Mouse (Mus musculus) hindbrain, embryonic 12.5 days (tissue): ENCODE data around the gene Tcf23. TPM values are rescaled to one million over a fixed set of nuclear protein-coding genes. Genes with fewer than 3 reads are reported as not detected.

Experiments
- ATAC-seq: fragments of 200-750 bp; cut with Nextera tagmentation; 2 replicates; pipeline ENCODE4 v1.8.0; 2017; ENCODE audit warnings: moderate TSS enrichment; ENCODE audit not compliant: low FRiP score
- H3K27ac ChIP-seq: fragments of 300-500 bp; sonication (generic); 2 replicates; pipeline ENCODE4 v1.5.1; 2016; ENCODE audit warnings: mild to moderate bottlenecking
- H3K27me3 ChIP-seq: fragments of 300-500 bp; sonication (generic); 2 replicates; pipeline ENCODE4 v1.6.1; 2016; ENCODE audit warnings: mild to moderate bottlenecking
- H3K36me3 ChIP-seq: fragments of 300-500 bp; sonication (generic); 2 replicates; pipeline ENCODE4 v1.6.1; 2016; ENCODE audit warnings: mild to moderate bottlenecking
- H3K4me1 ChIP-seq: fragments of 300-500 bp; sonication (generic); 2 replicates; pipeline ENCODE4 v1.6.1; 2016
- H3K4me2 ChIP-seq: fragments of 300-500 bp; sonication (generic); replicated peaks from 2 replicates; pipeline ENCODE4 v1.6.1; 2016; ENCODE audit warnings: mild to moderate bottlenecking
- H3K4me3 ChIP-seq: fragments of 300-500 bp; sonication (generic); 2 replicates; pipeline ENCODE4 v1.5.1; 2016; ENCODE audit warnings: mild to moderate bottlenecking
- H3K9ac ChIP-seq: fragments of 300-500 bp; sonication (generic); 2 replicates; pipeline ENCODE4 v1.6.1; 2016; ENCODE audit warnings: mild to moderate bottlenecking, moderate library complexity
- H3K9me3 ChIP-seq: fragments of 300-500 bp; sonication (generic); replicated peaks from 2 replicates; pipeline ENCODE4 v1.6.1; 2016; ENCODE audit warnings: mild to moderate bottlenecking
- WGBS: fragments of 180-500 bp; shearing (Covaris S2); methylation state at CpG from one replicate; pipeline ENCODE4 v1.1.7; 2016; 5-methylcytosine and 5-hydroxymethylcytosine counted together
- polyA plus RNA-seq: library from polyadenylated mRNA; unstranded; fragments of >200 nt; fragmentation: Nextera tagmentation; extraction: Ambion mirVana; gene quantifications from 2 replicates; pipeline ENCODE4 v1.2.1, GENCODE M21; 2016

The Tcf23 gene
- polyA plus RNA-seq, 1 experiment from 2014 or later = not detected

GRCm38 (mm10) chr5:30952551-30952950, 15.9 kb upstream of the Tcf23 start:
- Histone ChIP-seq H3K4me1 (peaks cover 17% of the 10 kb centered on the region), H3K27ac (no peak overlapping the region), H3K4me2 (no peak overlapping the region), H3K36me3 (peaks cover 45% of the 10 kb centered on the region), H3K27me3 (peaks cover 5% of the 10 kb centered on the region; the same call in 1 of the 2 replicates), H3K9me3 (no peaks in the 10 kb centered on the region), H3K9ac (no peak overlapping the region), H3K4me3 (no peak overlapping the region)
- 89% methylated on average over 5 of the region's 5 CpGs for WGBS
- no peak for ATAC-seq

DNA sequence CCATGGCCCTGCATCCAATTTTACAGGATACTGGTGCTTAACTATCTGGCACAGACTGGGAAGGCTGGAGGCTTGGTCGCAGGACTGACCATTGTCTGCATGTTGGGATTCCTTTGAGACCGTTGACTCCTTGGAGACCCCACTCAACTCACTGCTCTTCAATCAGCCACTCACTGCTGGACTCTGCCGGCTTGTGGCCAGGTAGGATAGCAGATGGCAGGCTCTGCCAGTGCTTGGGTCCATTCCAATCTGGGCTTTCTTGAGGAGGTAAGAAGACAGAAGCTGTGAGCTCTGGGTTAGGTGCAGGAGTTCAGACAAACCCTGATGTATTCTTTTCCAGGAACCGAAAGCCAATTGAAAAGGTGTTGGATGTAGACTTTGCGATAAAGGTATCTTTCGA, 14.4 kb upstream of the Tcf23 start:
- Histone ChIP-seq H3K4me1 (peaks cover 31% of the 10 kb centered on the region), H3K4me2 (no peak overlapping the region), H3K4me3 (no peak overlapping the region), H3K27ac (no peak overlapping the region), H3K9ac (no peak overlapping the region), H3K27me3 (no peaks in the 10 kb centered on the region), H3K9me3 (no peaks in the 10 kb centered on the region), H3K36me3 (peaks cover 55% of the 10 kb centered on the region)
- no peak for ATAC-seq
- WGBS = 97% methylated on average over 6 of the region's 6 CpGs

DNA sequence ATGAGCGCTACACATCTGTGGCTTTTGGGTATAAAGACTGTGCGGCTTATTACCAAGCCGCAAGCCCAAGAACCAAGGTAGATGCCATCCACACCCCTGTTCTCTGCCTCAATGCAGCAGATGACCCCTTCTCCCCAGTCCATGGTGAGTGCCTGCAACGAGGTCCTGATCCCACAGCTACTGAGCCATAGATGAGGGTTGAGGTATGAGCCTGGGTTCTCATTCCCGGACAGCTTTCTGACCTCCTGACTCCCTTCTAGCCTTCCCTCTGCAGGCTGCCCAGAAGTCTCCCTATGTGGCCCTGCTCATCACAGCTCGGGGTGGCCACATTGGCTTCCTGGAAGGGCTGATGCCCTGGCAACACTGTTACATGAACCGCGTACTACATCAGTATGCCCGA, 13.9 kb upstream of the Tcf23 start:
- H3K9me3 ChIP-seq = no peaks in the 10 kb centered on the region
- H3K9ac ChIP-seq = no peak overlapping the region
- H3K4me3 ChIP-seq = no peak overlapping the region
- 95% methylated on average over 9 of the region's 9 CpGs for WGBS
- peaks cover 55% of the 10 kb centered on the region for H3K36me3 ChIP-seq
- ATAC-seq = no peak
- H3K4me1 ChIP-seq = peaks cover 30% of the 10 kb centered on the region
- no peak overlapping the region for H3K4me2 ChIP-seq
- H3K27ac ChIP-seq = no peak overlapping the region
- no peaks in the 10 kb centered on the region for H3K27me3 ChIP-seq

GRCm38 (mm10) chr5:30955751-30956150, 12.7 kb upstream of the Tcf23 start:
- no peak overlapping the region for H3K27ac ChIP-seq
- ATAC-seq = no peak
- H3K9ac ChIP-seq = no peak overlapping the region
- no peaks in the 10 kb centered on the region for H3K27me3 ChIP-seq
- peaks cover 55% of the 10 kb centered on the region for H3K36me3 ChIP-seq
- no peak overlapping the region for H3K4me3 ChIP-seq
- WGBS = 98% methylated on average over 6 of the region's 6 CpGs
- no peak overlapping the region for H3K4me2 ChIP-seq
- H3K9me3 ChIP-seq = no peaks in the 10 kb centered on the region
- peaks cover 22% of the 10 kb centered on the region for H3K4me1 ChIP-seq

- Histone ChIP-seq H3K9ac (no peak overlapping the region), H3K27ac (no peak overlapping the region), H3K9me3 (no peaks in the 10 kb centered on the region), H3K4me1 (peaks cover 22% of the 10 kb centered on the region), H3K4me3 (no peak overlapping the region), H3K36me3 (peaks cover 47% of the 10 kb centered on the region), H3K4me2 (no peak overlapping the region), H3K27me3 (no peaks in the 10 kb centered on the region; the same call in 1 of the 2 replicates)
- WGBS = 95% methylated on average over 6 of the region's 6 CpGs
- no peak for ATAC-seq
These were observed 10.6 kb upstream of the Tcf23 start for GRCm38 (mm10) chr5:30957891-30958290.

DNA sequence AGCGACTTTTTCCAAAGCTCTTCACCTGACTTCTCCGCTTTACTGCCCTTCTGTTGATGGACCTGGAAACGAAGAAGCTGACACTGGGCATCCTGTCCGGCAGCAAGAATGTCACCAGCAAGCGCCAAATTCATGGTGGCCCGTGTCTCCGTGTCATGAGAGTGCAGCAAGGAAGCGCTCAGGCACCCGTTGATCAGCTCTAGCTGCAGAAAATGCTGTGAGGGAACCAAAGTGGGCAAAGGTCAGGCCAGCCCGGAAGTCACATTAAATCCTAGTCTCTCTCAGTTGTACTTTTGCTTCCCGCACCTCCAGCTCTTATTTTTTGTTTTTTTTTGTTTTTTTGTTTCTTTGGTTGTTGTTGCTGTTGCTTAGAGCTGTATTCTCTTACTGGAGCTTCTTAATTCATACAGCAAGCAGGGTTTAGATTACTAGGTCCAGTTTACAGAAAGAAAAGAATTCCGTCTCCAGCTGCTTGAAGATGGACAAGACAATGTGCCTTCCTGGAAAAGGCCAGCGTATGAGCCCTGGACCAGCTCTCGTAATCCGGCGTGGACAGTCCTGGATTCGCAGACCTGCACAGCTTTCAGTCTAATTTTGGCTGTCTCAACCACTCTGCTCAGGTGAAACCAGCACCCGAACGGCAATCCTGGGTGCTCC, 9.1 kb upstream of the Tcf23 start:
- no peak for ATAC-seq
- WGBS = 40% methylated on average over 19 of the region's 19 CpGs
- Histone ChIP-seq H3K27ac (peak overlapping the region; percentile 86), H3K9ac (peak overlapping the region; percentile 89), H3K9me3 (no peaks in the 10 kb centered on the region), H3K27me3 (no peaks in the 10 kb centered on the region; the same call in 1 of the 2 replicates), H3K4me1 (peaks cover 22% of the 10 kb centered on the region), H3K4me3 (peak overlapping the region; percentile 85), H3K4me2 (peak overlapping the region; percentile 71), H3K36me3 (peaks cover 32% of the 10 kb centered on the region)

- peak within 1 kb of the TSS; percentile 89 for H3K9ac ChIP-seq
- no peaks in the 10 kb centered on the region for H3K9me3 ChIP-seq
- H3K4me2 ChIP-seq = peak within 1 kb of the TSS; percentile 71
- peak within 1 kb of the TSS; percentile 86 for H3K27ac ChIP-seq
- H3K36me3 ChIP-seq = peaks cover 25% of the 10 kb centered on the region
- H3K4me1 ChIP-seq = peaks cover 22% of the 10 kb centered on the region
- WGBS = 0% methylated on average over 56 of the region's 56 CpGs
- peak within 1 kb of the TSS; percentile 85 for H3K4me3 ChIP-seq
- H3K27me3 ChIP-seq = no peaks in the 10 kb centered on the region; the same call in 1 of the 2 replicates
- ATAC-seq = peak; percentile 93
These were observed 8.4 kb upstream of the Tcf23 start, which contains the start of gene Preb for GRCm38 (mm10) chr5:30959966-30960501. Preb (minus strand) TSS chr5:30960361.

DNA sequence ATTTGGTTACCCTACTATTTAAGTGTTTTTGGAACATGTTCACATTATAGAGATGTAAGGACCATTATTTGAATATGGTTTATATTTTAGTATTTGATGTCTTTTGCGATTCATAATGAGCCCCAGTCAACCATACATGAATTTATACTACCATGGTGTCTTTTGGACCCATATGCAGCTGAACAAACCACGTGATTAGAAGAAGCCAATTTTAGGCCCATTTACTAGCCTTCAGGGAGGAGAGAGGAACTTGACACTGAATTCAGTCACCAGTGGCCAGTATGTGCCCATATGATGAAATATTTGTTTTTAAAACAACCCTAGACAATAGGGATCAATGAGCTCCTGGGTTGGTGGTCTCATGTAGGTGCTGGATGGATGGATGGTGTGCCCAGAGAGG, 7.6 kb upstream of the Tcf23 start:
- no peaks in the 10 kb centered on the region for H3K9me3 ChIP-seq
- H3K4me3 ChIP-seq = peak overlapping the region; percentile 85; the same call in 1 of the 2 replicates
- H3K4me2 ChIP-seq = peak overlapping the region; percentile 71
- H3K27ac ChIP-seq = no peak overlapping the region
- ATAC-seq = no peak
- no peak overlapping the region for H3K9ac ChIP-seq
- peaks cover 22% of the 10 kb centered on the region for H3K4me1 ChIP-seq
- H3K36me3 ChIP-seq = peaks cover 17% of the 10 kb centered on the region
- no peaks in the 10 kb centered on the region; the same call in 1 of the 2 replicates for H3K27me3 ChIP-seq
- WGBS = 89% methylated on average over 2 of the region's 2 CpGs

DNA sequence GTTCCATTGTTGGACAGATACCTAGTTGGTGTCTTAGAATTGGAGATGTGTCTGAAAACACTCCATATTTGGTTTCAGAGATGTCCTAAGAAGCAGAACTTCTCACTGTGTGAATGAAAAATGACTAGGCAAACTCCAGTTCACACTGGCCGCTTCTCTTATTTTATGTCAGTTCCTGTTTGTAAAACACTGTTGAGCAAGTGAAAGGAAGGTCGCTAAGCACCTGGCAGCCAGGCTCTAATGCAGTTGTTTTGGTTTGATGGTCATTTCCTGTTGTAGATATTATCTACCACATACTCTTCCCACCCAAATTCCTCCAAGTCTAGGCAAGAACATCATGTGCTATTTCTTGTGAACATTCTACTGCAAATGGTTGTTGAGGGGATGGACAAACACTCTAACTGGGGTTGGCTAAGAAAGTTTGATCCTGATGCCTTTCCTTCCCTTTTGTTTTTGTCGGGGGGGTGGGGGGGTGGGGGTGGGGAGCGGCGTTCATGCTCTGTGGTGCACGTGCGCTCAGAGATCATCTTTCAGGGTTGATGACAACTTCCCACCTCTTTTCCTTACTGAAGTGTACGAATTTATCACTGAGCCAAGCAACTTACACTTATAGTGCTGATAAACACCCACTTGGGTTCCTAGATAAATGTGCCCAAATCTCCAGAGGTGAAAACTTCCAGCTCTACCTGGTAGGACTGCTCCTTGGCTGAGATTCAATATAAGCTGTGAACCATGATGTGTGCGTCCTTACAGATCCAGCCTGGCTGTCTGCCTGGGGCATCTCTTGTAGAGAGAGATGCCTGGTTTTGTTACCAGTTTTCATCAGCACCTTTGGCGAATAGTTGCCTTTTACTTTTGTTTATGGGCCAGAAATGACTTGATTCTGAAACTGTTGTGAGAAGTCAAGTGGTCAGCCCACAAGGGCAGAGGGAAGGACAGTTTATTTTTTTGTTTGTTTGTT, 6.6 kb upstream of the Tcf23 start:
- 84% methylated on average over 10 of the region's 10 CpGs for WGBS
- no peak overlapping the region for H3K4me3 ChIP-seq
- H3K27ac ChIP-seq = no peak overlapping the region
- no peaks in the 10 kb centered on the region for H3K9me3 ChIP-seq
- H3K4me1 ChIP-seq = peaks cover 22% of the 10 kb centered on the region
- no peak overlapping the region for H3K4me2 ChIP-seq
- ATAC-seq = no peak
- no peak overlapping the region for H3K9ac ChIP-seq
- H3K27me3 ChIP-seq = no peaks in the 10 kb centered on the region; the same call in 1 of the 2 replicates
- peaks cover 14% of the 10 kb centered on the region for H3K36me3 ChIP-seq

GRCm38 (mm10) chr5:30963916-30964315, 4.5 kb upstream of the Tcf23 start:
- H3K9me3 ChIP-seq = no peaks in the 10 kb centered on the region
- no peak for ATAC-seq
- no peaks in the 10 kb centered on the region for H3K36me3 ChIP-seq
- H3K27me3 ChIP-seq = peaks cover 3% of the 10 kb centered on the region; the same call in 1 of the 2 replicates
- H3K4me3 ChIP-seq = no peak overlapping the region
- WGBS = 76% methylated on average over 3 of the region's 3 CpGs
- H3K4me2 ChIP-seq = no peak overlapping the region
- H3K9ac ChIP-seq = no peak overlapping the region
- H3K4me1 ChIP-seq = peaks cover 5% of the 10 kb centered on the region
- H3K27ac ChIP-seq = no peak overlapping the region

DNA sequence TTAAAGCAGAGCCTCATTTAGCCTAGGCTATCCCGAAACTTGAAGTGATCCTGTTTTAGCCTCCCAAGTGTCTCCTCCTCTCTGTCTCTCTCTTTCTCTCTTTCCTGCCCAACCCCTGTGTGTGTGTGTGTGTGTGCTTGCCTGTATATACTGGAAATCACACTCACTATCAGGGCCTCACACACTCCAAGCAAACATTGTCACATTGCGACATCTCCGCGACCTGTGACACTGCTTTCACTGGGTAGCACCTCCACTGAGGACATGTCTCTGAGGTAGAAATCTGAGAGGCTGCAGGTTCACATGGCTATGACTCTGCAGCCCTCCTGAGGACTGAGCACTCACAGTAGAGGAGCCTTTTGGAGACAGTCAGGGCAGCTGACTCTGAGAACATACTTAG, 2.3 kb upstream of the Tcf23 start:
- 88% methylated on average over 4 of the region's 4 CpGs for WGBS
- ATAC-seq = no peak
- H3K27me3 ChIP-seq = peaks cover 3% of the 10 kb centered on the region; the same call in 1 of the 2 replicates
- no peaks in the 10 kb centered on the region for H3K4me1 ChIP-seq
- no peak overlapping the region for H3K4me3 ChIP-seq
- H3K9ac ChIP-seq = no peak overlapping the region
- no peaks in the 10 kb centered on the region for H3K9me3 ChIP-seq
- no peaks in the 10 kb centered on the region for H3K36me3 ChIP-seq
- no peak overlapping the region for H3K27ac ChIP-seq
- H3K4me2 ChIP-seq = no peak overlapping the region

- Histone ChIP-seq H3K27me3 (peaks cover 3% of the 10 kb centered on the region), H3K9me3 (no peaks in the 10 kb centered on the region), H3K4me2 (no peak overlapping the region), H3K4me3 (no peak overlapping the region), H3K36me3 (no peaks in the 10 kb centered on the region), H3K9ac (no peak overlapping the region), H3K27ac (no peak overlapping the region), H3K4me1 (no peaks in the 10 kb centered on the region)
- 89% methylated on average over 2 of the region's 2 CpGs for WGBS
- no peak for ATAC-seq
These were observed 978 bp downstream of the Tcf23 start for GRCm38 (mm10) chr5:30969440-30969839.
